Mouse (Mus musculus): Measurements from ENCODE around the gene Tm9sf1. TPM values are rescaled to one million over a fixed set of nuclear protein-coding genes. Genes with fewer than 3 reads are reported as not detected.

Gene Tm9sf1
- polyA plus RNA-seq (2011; ENCODE audit: insufficient read length, low read depth, missing spikeins) = 77.1 and 90.9 TPM in 2 replicates

DNA sequence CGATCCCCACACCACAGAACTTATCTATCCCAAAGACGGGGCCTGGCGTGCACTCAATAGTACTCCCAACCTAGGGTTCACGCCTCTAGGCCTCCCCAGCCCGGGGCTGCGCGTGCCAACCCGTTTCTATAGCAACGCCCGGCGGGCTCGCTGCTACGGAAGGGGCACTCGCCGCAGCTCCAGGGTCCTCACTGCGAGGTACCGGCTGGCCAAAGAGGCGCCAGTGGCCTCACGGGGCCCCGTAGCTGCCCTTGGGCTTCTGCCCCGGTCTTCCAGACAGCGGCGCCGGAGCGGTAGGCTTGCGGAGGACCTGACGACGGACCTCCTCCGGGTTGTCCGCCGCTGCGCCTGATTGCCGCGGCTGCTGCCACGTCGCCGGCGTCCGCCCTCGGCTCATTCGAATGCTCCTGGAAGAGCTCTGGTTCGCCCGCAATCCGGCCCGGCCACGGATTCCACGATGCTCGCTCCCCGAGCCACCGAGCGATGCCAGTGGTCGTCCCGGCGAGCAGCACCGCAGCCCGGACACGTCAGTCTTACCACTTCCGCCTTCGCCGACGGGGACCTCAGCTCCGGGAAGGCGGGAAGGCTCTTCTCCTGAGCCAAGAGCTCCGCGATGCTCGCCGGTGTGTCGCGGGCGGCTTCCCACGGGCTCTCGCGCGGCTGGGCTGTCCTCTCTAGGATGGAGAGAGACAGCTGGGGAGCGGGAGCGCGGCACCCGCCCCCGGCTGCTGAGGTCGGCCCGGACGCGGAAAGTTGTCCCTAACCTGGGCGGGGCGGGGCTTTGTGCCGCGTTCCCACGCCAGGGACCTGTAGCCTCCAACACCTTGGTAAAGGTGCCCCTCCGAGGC, at the start of gene Tm9sf1:
Gene Tm9sf1 (minus strand): TSS at position 747 of the 848 bp plus-strand sequence.
- H3K4me1 ChIP-seq (ENCODE audit: control insufficient read depth, insufficient read depth, low read length) = no peaks in the 10 kb centered on the region
- TF ChIP-seq POLR2A (IDR thresholded peaks at IDR 0.05; ENCODE audit: low read depth, low read length) (peak; percentile 49), CTCF (IDR thresholded peaks at IDR 0.05; ENCODE audit: borderline replicate concordance, insufficient read depth, low read length) (no peak)
- peak within 1 kb of the TSS; percentile 92 for H3K27ac ChIP-seq (ENCODE audit: insufficient read depth, low read length)
- H3K4me3 ChIP-seq (ENCODE audit: insufficient read depth, low read length) = peak within 1 kb of the TSS; percentile 83

DNA sequence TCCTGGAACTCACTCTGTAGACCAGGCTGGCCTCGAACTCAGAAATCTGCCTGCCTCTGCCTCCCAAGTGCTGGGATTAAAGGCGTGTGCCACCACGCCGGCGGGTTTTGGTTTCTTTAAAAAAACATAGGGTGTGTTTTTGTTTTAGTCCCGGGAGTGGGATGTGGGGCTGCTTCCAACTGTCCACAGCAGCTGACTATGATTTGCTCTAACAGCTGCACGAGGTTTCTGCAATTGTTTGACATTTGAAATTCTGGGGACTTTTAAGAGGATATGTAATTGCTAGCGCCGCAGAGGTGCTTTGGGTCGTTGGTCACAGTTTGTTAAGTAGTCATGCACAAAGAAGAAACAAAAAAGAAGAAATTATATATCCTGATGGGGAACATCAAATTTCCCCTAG, 45.8 kb upstream of the Tm9sf1 start:
- TF ChIP-seq POLR2A (IDR thresholded peaks at IDR 0.05; ENCODE audit: low read depth, low read length) (no peak), CTCF (IDR thresholded peaks at IDR 0.05; ENCODE audit: borderline replicate concordance, insufficient read depth, low read length) (no peak)
- Histone ChIP-seq H3K4me3 (ENCODE audit: insufficient read depth, low read length) (no peak overlapping the region), H3K4me1 (ENCODE audit: control insufficient read depth, insufficient read depth, low read length) (no peaks in the 10 kb centered on the region), H3K27ac (ENCODE audit: insufficient read depth, low read length) (no peak overlapping the region)

DNA sequence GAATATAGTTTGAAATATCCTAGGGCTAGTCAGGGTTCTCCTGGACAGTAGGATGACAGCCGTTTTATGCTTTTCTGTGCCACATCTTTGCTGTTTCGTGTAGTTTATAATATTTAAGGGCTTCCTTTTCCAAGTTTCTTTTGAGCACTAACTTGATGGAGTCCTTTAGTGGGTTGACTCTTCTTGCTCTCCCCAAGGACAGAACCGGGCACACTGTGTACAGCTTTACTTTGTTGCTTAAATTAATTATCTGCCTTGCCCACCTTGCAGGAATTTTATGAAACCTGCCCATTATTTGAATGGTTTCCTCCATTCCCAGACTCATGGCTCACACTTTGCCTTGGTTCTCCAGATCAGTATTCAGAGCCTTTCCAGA, 38.5 kb upstream of the Tm9sf1 start:
- Histone ChIP-seq H3K27ac (ENCODE audit: insufficient read depth, low read length) (no peak overlapping the region), H3K4me1 (ENCODE audit: control insufficient read depth, insufficient read depth, low read length) (no peaks in the 10 kb centered on the region; the same call in 1 of the 2 replicates), H3K4me3 (ENCODE audit: insufficient read depth, low read length) (peak overlapping the region; percentile 22)
- no peak for TF ChIP-seq CTCF (IDR thresholded peaks at IDR 0.05; ENCODE audit: borderline replicate concordance, insufficient read depth, low read length)
- no peak for TF ChIP-seq POLR2A (IDR thresholded peaks at IDR 0.05; ENCODE audit: low read depth, low read length)

DNA sequence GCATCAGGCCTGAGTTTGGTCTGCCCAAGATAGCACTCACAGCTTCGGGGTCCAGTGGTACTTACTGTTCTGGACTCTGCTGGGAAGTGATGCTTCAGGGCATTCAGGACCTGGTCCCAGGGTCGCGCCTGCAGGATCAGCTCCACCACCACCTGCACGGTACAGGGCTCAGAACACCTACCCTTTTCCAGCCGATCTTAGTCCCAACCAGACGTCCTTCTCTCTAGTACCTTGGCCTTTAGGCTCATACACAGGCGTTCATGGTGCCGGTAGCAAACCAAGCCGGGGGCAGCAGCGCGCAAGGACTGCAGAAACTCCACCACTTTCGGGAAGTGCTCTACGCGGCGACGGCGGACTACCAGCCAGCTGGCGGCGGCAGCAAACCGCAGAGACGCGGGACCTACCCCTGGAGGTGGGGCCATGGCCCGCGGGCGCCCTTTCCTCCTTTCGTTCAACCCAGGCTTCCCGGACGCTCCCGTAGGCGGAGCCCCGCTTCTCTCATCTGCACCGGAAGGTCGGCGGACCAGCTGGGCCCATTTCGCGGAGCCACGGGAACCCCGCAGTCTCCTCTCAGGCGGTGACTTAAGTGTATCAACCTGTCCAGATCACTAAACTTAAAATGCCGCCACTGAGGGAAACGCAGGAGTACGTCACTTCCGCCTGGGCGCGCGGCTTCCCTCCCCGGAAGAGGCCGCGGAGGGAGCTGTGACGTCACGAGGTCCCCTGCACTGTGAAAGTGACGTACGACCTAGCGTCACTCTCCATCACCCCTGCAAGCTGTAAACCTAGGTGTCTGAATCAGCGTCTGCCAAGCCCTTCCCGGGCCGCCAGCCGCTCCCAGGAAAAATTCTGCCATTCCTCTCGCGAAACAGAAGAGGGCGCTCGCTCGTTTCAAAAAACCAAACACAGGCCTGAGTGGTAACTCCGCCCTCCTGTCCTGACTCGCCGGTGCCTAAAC, 37.8 kb upstream of the Tm9sf1 start, which contains the start of gene Tinf2:
Gene Tinf2 (minus strand): TSS at position 661 of the 958 bp plus-strand sequence.
- TF ChIP-seq POLR2A (IDR thresholded peaks at IDR 0.05; ENCODE audit: low read depth, low read length) (no peak; the same call in none of the 2 replicates), CTCF (IDR thresholded peaks at IDR 0.05; ENCODE audit: borderline replicate concordance, insufficient read depth, low read length) (no peak)
- H3K4me1 ChIP-seq (ENCODE audit: control insufficient read depth, insufficient read depth, low read length) = no peaks in the 10 kb centered on the region; the same call in 1 of the 2 replicates
- H3K27ac ChIP-seq (ENCODE audit: insufficient read depth, low read length) = peak within 1 kb of the TSS; percentile 27; the same call in 1 of the 2 replicates
- peak within 1 kb of the TSS; percentile 79 for H3K4me3 ChIP-seq (ENCODE audit: insufficient read depth, low read length)

DNA sequence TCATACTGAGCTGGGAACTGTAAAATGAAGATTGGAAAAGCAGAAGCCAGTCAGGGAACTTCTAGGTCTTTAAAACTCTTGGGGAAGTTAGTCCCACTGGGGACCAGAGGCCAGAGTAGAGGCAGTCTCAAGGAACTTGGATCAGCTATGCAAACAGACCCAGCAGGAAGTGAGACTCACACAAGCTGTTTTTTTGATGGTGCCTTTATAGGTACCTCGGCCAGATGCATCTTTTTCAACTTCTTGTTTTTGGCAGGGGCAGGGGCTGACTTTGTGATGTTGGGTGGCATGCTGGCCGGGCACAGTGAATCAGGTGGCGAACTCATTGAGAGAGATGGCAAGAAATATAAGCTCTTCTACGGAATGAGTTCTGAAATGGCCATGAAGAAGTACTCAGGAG, 34.0 kb upstream of the Tm9sf1 start:
- no peak overlapping the region for H3K27ac ChIP-seq (ENCODE audit: insufficient read depth, low read length)
- no peak overlapping the region for H3K4me3 ChIP-seq (ENCODE audit: insufficient read depth, low read length)
- no peaks in the 10 kb centered on the region; the same call in 1 of the 2 replicates for H3K4me1 ChIP-seq (ENCODE audit: control insufficient read depth, insufficient read depth, low read length)
- TF ChIP-seq CTCF (IDR thresholded peaks at IDR 0.05; ENCODE audit: borderline replicate concordance, insufficient read depth, low read length) (no peak), POLR2A (IDR thresholded peaks at IDR 0.05; ENCODE audit: low read depth, low read length) (no peak)

DNA sequence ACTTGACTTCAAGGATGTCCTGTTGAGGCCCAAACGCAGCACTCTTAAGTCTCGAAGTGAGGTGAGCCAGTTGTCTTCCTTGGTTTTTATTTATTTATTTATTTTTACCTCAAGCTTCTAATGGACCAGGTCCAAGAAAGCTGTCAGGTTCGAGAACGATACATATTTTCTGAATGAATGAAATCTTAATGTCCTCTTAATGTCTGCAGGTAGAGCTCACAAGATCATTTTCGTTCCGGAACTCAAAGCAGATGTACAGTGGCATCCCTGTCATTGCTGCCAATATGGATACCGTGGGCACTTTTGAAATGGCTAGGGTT, 29.1 kb upstream of the Tm9sf1 start:
- no peak; the same call in 1 of the 2 replicates for TF ChIP-seq POLR2A (IDR thresholded peaks at IDR 0.05; ENCODE audit: low read depth, low read length)
- no peak for TF ChIP-seq CTCF (IDR thresholded peaks at IDR 0.05; ENCODE audit: borderline replicate concordance, insufficient read depth, low read length)
- peak overlapping the region; percentile 78 for H3K27ac ChIP-seq (ENCODE audit: insufficient read depth, low read length)
- no peaks in the 10 kb centered on the region for H3K4me1 ChIP-seq (ENCODE audit: control insufficient read depth, insufficient read depth, low read length)
- H3K4me3 ChIP-seq (ENCODE audit: insufficient read depth, low read length) = peak overlapping the region; percentile 54

DNA sequence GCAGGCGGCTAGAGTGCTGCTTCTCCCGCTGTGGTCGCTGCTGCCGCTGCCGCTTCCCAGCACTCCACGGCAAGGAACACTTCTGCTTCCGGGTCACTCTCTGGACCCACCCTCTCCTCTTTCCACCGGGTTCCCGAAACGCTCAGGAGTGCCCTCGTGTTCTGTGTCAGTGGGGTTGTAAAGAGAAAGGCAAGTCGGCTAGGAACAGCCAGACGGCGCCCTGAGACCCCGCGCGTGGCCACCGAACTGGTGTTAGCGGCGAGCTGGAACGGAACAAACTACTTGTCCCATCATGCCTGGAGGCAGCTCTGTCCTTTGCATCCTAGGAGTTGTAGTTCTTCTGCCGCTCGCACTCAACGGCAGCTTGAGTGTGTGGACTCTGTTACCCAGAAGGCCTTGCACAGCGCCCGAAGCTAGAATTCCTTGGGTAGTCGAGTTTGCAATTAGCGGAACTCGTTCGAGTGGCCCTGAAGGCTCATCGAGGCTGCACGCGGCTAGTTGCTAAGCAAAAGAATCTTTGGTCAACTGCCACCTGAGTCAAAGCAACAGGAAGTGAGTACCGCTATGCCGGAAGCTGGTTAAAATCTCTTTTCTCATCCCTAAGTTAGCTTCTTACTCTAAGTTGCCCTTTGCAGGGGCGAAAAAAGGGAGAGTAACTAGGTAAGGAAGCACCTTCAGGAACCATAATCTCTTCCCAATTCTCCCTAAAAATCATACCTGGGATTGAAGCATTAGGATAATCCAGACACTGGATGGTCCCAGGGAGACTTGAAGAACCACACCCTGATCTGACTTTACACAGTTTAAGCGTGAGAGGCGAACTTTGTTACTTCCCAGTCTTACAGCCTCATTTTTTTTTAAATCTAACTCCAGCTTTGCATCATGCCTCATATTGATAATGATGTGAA, 28.5 kb upstream of the Tm9sf1 start, which contains the start of the genes Gmpr2 and Nedd8:
Gene Gmpr2 (plus strand): TSS at position 109 of the 908 bp plus-strand sequence.
Gene Nedd8 (minus strand): TSS at position 292 of the 908 bp plus-strand sequence.
- TF ChIP-seq POLR2A (IDR thresholded peaks at IDR 0.05; ENCODE audit: low read depth, low read length) = peak; percentile 75
- TF ChIP-seq CTCF (IDR thresholded peaks at IDR 0.05; ENCODE audit: borderline replicate concordance, insufficient read depth, low read length) = no peak
- Histone ChIP-seq H3K4me1 (ENCODE audit: control insufficient read depth, insufficient read depth, low read length) (no peaks in the 10 kb centered on the region), H3K27ac (ENCODE audit: insufficient read depth, low read length) (peak within 1 kb of the TSS; percentile 88), H3K4me3 (ENCODE audit: insufficient read depth, low read length) (peak within 1 kb of the TSS; percentile 97)

DNA sequence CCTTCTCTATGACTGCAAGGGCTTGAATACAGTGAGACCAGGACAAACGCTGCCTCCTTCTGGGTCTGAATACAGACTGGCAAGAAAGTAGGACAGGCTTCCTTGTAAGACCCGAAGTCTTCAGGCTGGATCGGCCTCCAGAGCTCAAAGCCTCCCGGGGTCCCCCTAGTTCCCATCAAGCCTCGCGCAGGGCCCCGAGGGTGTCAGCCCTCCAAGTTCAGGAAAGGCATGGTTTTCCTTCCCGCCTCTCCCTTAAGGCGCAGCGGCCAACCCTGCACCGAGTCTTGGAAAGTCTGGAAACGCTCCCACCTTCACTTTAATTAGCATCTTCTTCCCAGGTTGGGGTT, 27.9 kb upstream of the Tm9sf1 start:
- Histone ChIP-seq H3K4me1 (ENCODE audit: control insufficient read depth, insufficient read depth, low read length) (no peaks in the 10 kb centered on the region), H3K4me3 (ENCODE audit: insufficient read depth, low read length) (peak overlapping the region; percentile 97), H3K27ac (ENCODE audit: insufficient read depth, low read length) (peak overlapping the region; percentile 88)
- no peak for TF ChIP-seq CTCF (IDR thresholded peaks at IDR 0.05; ENCODE audit: borderline replicate concordance, insufficient read depth, low read length)
- no peak for TF ChIP-seq POLR2A (IDR thresholded peaks at IDR 0.05; ENCODE audit: low read depth, low read length)

Data from embryonic fibroblast, embryonic 13.5 days (primary cell).